Mouse (Mus musculus): ENCODE data around the gene Psmg1. TPM values are rescaled to one million over a fixed set of nuclear protein-coding genes. Genes with fewer than 3 reads are reported as not detected.
"Not testable (repeated sequence)": the region's sequence is repeated elsewhere in the genome, so short reads cannot be mapped to it uniquely, and the experiment has no call there.

Gene Psmg1
- polyA plus RNA-seq, 1 experiment from 2014 or later: 32.2 TPM

DNA sequence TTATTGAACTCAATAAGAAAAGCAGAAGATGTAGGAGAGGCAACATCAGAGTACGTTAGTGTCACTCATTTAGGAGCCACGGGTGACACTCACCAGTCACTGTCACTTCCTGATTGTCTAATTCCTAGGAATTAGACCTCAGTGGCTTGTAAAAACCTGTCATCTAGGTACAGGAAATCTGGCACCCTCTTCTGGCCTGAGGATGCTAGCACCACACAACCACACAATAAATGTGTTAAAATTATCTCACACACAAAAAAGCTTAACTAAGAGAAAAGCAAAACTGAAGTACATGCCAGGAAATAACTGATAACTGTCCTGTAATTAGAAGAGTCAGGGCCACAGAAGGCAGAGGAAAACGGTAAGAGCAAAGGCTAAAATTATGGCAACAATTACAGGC is 34.5 kb upstream of the Psmg1 start:
- Histone ChIP-seq H3K9me3 (ENCODE audit: control insufficient read depth) (no peaks in the 10 kb centered on the region), H3K9ac (ENCODE audit: low read depth, low read length) (no peak overlapping the region), H3K27me3 (replicated peaks; ENCODE audit: control insufficient read depth, insufficient read depth, low read length) (no peaks in the 10 kb centered on the region), H3K27ac (ENCODE audit: low read depth, low read length) (no peak overlapping the region), H3K4me2 (replicated peaks; ENCODE audit: low read depth) (no peak overlapping the region), H3K4me3 (ENCODE audit: low read depth, low read length) (no peak overlapping the region), H3K4me1 (replicated peaks; ENCODE audit: control insufficient read depth, insufficient read depth, low read length) (no peaks in the 10 kb centered on the region), H3K36me3 (ENCODE audit: control insufficient read depth, insufficient read depth) (peaks cover 76% of the 10 kb centered on the region)
- WGBS: 73% methylated on average over 3 of the region's 3 CpGs
- peak; percentile 37 for TF ChIP-seq CTCF (IDR thresholded peaks at IDR 0.05; ENCODE audit: low read depth)
- ATAC-seq: no peak

GRCm38 (mm10) chr16:96021045-96021444 is 30.3 kb upstream of the Psmg1 start:
- no peak overlapping the region for H3K4me2 ChIP-seq (replicated peaks; ENCODE audit: low read depth)
- H3K4me3 ChIP-seq (ENCODE audit: low read depth, low read length): no peak overlapping the region
- no peak overlapping the region for H3K27ac ChIP-seq (ENCODE audit: low read depth, low read length)
- no peak overlapping the region for H3K9ac ChIP-seq (ENCODE audit: low read depth, low read length)
- H3K36me3 ChIP-seq (ENCODE audit: control insufficient read depth, insufficient read depth): peaks cover 79% of the 10 kb centered on the region
- H3K9me3 ChIP-seq (ENCODE audit: control insufficient read depth): no peaks in the 10 kb centered on the region
- TF ChIP-seq CTCF (IDR thresholded peaks at IDR 0.05; ENCODE audit: low read depth): no peak
- ATAC-seq: no peak
- H3K4me1 ChIP-seq (replicated peaks; ENCODE audit: control insufficient read depth, insufficient read depth, low read length): no peaks in the 10 kb centered on the region
- WGBS: 91% methylated on average over 10 of the region's 10 CpGs
- no peaks in the 10 kb centered on the region for H3K27me3 ChIP-seq (replicated peaks; ENCODE audit: control insufficient read depth, insufficient read depth, low read length)

- H3K4me2 ChIP-seq (replicated peaks; ENCODE audit: low read depth); H3K9ac ChIP-seq (ENCODE audit: low read depth, low read length); H3K4me3 ChIP-seq (ENCODE audit: low read depth, low read length); ATAC-seq; H3K27me3 ChIP-seq (replicated peaks; ENCODE audit: control insufficient read depth, insufficient read depth, low read length); H3K4me1 ChIP-seq (replicated peaks; ENCODE audit: control insufficient read depth, insufficient read depth, low read length); H3K27ac ChIP-seq (ENCODE audit: low read depth, low read length); H3K9me3 ChIP-seq (ENCODE audit: control insufficient read depth): not testable (repeated sequence)
- peaks cover 17% of the 10 kb centered on the region for H3K36me3 ChIP-seq (ENCODE audit: control insufficient read depth, insufficient read depth)
- WGBS: no CpG with 5 or more reads among the region's 10 CpGs
Measured at GRCm38 (mm10) chr16:96009124-96009523, 18.4 kb upstream of the Psmg1 start.

DNA sequence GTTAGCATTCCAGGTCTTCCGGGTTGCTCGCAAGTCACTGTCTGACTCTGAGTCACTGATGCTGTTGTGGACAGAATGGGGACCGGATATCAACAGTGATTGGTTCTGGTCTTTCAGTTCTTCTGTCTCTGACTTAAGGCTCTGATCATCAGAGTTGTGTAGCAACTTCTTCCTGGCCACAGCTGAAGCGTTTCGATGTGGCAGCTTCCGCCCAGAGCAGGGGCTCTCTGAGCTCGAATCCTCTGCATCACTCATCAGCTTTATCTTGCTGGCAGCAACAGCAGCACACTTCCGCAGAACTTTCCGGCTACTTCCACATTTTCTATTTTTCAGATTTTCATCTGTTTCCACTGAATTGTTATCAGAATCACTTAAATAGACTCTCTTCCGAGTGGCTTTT is 13.5 kb upstream of the Psmg1 start:
- WGBS: no CpG with 5 or more reads among the region's 10 CpGs
- H3K27me3 ChIP-seq (replicated peaks; ENCODE audit: control insufficient read depth, insufficient read depth, low read length); H3K9me3 ChIP-seq (ENCODE audit: control insufficient read depth); H3K4me1 ChIP-seq (replicated peaks; ENCODE audit: control insufficient read depth, insufficient read depth, low read length); H3K4me2 ChIP-seq (replicated peaks; ENCODE audit: low read depth); ATAC-seq; H3K27ac ChIP-seq (ENCODE audit: low read depth, low read length); H3K4me3 ChIP-seq (ENCODE audit: low read depth, low read length); H3K9ac ChIP-seq (ENCODE audit: low read depth, low read length): not testable (repeated sequence)
- peaks cover 33% of the 10 kb centered on the region for H3K36me3 ChIP-seq (ENCODE audit: control insufficient read depth, insufficient read depth)

DNA sequence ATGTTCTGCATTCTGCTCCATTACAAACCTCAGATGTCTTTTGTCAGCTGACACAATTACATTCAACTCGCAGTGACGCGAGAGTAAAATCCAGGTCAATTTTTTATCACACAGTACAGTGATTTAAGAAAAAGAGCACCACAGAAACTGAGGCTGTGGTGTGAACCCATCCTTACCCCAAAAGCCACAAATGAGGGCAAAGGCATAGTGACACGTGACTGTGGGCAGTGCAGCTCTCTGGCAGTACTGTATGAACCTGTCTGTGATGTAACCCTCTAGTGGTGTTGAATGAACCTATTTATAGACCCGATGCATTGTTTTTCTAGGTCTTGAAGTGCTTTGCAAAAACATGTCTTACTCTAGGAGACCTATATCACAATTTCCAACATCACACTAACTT is 8.5 kb upstream of the Psmg1 start:
- H3K36me3 ChIP-seq (ENCODE audit: control insufficient read depth, insufficient read depth): peaks cover 51% of the 10 kb centered on the region
- H3K27ac ChIP-seq (ENCODE audit: low read depth, low read length): no peak overlapping the region
- no peak overlapping the region for H3K4me3 ChIP-seq (ENCODE audit: low read depth, low read length)
- ATAC-seq: no peak
- H3K4me1 ChIP-seq (replicated peaks; ENCODE audit: control insufficient read depth, insufficient read depth, low read length): no peaks in the 10 kb centered on the region
- H3K4me2 ChIP-seq (replicated peaks; ENCODE audit: low read depth): no peak overlapping the region
- no peaks in the 10 kb centered on the region for H3K27me3 ChIP-seq (replicated peaks; ENCODE audit: control insufficient read depth, insufficient read depth, low read length)
- no peaks in the 10 kb centered on the region for H3K9me3 ChIP-seq (ENCODE audit: control insufficient read depth)
- no peak for TF ChIP-seq CTCF (IDR thresholded peaks at IDR 0.05; ENCODE audit: low read depth)
- H3K9ac ChIP-seq (ENCODE audit: low read depth, low read length): no peak overlapping the region
- 84% methylated on average over 5 of the region's 5 CpGs for WGBS

DNA sequence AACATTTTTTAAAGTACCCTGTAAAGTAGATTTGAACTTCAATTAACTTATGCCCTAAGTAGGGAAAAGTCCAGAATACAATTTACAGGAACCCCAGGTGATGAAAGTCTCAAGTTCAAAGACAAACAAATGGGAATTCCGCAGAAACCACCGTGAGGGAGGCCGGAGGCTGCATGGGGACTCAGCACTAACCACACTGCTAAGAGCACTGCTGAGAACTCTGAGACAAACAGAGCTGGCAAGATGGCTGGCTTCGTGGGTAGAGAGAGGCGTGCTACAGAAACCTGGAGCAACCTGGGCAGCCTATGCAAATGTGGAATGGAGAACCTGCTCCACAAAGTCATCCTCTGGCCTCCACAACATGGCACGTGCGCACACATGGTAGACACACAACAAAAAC is 5.4 kb upstream of the Psmg1 start:
- WGBS: 82% methylated on average over 7 of the region's 7 CpGs

DNA sequence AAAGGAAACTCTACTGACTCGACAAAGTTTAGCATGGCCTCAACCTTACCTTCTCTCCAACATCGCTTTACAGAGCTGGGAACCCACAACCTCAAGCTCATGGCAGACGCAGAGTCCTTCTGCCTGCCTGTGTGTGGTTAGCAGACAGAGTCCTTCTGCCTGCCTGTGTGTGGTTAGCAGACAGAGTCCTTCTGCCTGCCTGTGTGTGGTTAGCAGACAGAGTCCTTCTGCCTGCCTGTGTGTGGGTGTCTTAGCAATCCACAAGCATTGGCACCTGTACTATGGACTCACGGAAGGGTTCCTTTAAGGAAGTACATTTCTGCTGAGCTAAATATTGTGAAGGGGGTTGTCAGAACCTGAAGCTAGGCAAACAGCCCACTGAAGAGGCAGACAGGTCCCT is 3.8 kb upstream of the Psmg1 start:
- H3K4me3 ChIP-seq (ENCODE audit: low read depth, low read length); H3K27ac ChIP-seq (ENCODE audit: low read depth, low read length); H3K9ac ChIP-seq (ENCODE audit: low read depth, low read length); ATAC-seq; H3K9me3 ChIP-seq (ENCODE audit: control insufficient read depth); H3K4me2 ChIP-seq (replicated peaks; ENCODE audit: low read depth); H3K27me3 ChIP-seq (replicated peaks; ENCODE audit: control insufficient read depth, insufficient read depth, low read length); H3K4me1 ChIP-seq (replicated peaks; ENCODE audit: control insufficient read depth, insufficient read depth, low read length): not testable (repeated sequence)
- WGBS: 81% methylated on average over 4 of the region's 4 CpGs
- H3K36me3 ChIP-seq (ENCODE audit: control insufficient read depth, insufficient read depth): peaks cover 24% of the 10 kb centered on the region

More for the DNA sequence above, 5.4 kb upstream of the Psmg1 start:
- Histone ChIP-seq H3K27me3 (replicated peaks; ENCODE audit: control insufficient read depth, insufficient read depth, low read length) (no peaks in the 10 kb centered on the region), H3K9me3 (ENCODE audit: control insufficient read depth) (no peaks in the 10 kb centered on the region), H3K27ac (ENCODE audit: low read depth, low read length) (no peak overlapping the region), H3K4me2 (replicated peaks; ENCODE audit: low read depth) (no peak overlapping the region), H3K9ac (ENCODE audit: low read depth, low read length) (no peak overlapping the region), H3K4me1 (replicated peaks; ENCODE audit: control insufficient read depth, insufficient read depth, low read length) (no peaks in the 10 kb centered on the region), H3K4me3 (ENCODE audit: low read depth, low read length) (no peak overlapping the region), H3K36me3 (ENCODE audit: control insufficient read depth, insufficient read depth) (peaks cover 36% of the 10 kb centered on the region)
- TF ChIP-seq CTCF (IDR thresholded peaks at IDR 0.05; ENCODE audit: low read depth): no peak
- no peak for ATAC-seq
